Mouse (Mus musculus) ES-E14 (cell line): ENCODE measurements around the gene Odaph.
"Not testable (repeated sequence)": the region's sequence is repeated elsewhere in the genome, so short reads cannot be mapped to it uniquely, and the experiment has no call there.

ENCODE experiments used
- CHD2 ChIP-seq: IDR thresholded peaks from 2 replicates; pipeline ENCODE4 v1.6.1; 2014; ENCODE audit warnings: mild to moderate bottlenecking, low read depth, low read length, inconsistent platforms
- HCFC1 ChIP-seq: IDR thresholded peaks from 2 replicates; pipeline ENCODE4 v1.6.1; 2012; ENCODE audit warnings: low read length, inconsistent platforms, borderline replicate concordance; ENCODE audit not compliant: insufficient read depth
- MAFK ChIP-seq: IDR thresholded peaks from 2 replicates; pipeline ENCODE4 v1.6.1; 2014; ENCODE audit warnings: mild to moderate bottlenecking, low read depth, low read length, inconsistent platforms; ENCODE audit not compliant: insufficient read depth
- ZNF384 ChIP-seq: IDR thresholded peaks from 2 replicates; pipeline ENCODE4 v1.6.1; 2012; ENCODE audit warnings: low read depth, low read length, inconsistent platforms

GRCm38 (mm10) chr5:91945609-91946008 is 41.7 kb upstream of the Odaph start:
- TF ChIP-seq ZNF384, MAFK, CHD2, HCFC1: not testable (repeated sequence)
